Mouse (Mus musculus) hindbrain, embryonic 15.5 days (tissue): ENCODE results near the gene Mfn2. TPM values are rescaled to one million over a fixed set of nuclear protein-coding genes. Genes with fewer than 3 reads are reported as not detected.
A peak's percentile ranks its signal among the peaks of the same experiment; 100 is the strongest.
"Not testable (repeated sequence)": the region's sequence is repeated elsewhere in the genome, so short reads cannot be mapped to it uniquely, and the experiment has no call there.

ENCODE experiments used
- ATAC-seq: fragments of 200-750 bp; cut with Nextera tagmentation; 2 replicates; pipeline ENCODE4 v1.8.0; 2017; ENCODE audit warnings: low read depth, moderate number of reproducible peaks, moderate TSS enrichment; ENCODE audit not compliant: low FRiP score
- H3K27ac ChIP-seq: fragments of 300-500 bp; sonication (generic); replicated peaks from 2 replicates; pipeline ENCODE4 v1.5.1; 2015; ENCODE audit warnings: mild to moderate bottlenecking, inconsistent platforms
- H3K27me3 ChIP-seq: fragments of 300-500 bp; sonication (generic); 2 replicates; pipeline ENCODE4 v1.6.1; 2015; ENCODE audit warnings: control low read depth, inconsistent platforms
- H3K36me3 ChIP-seq: fragments of 300-500 bp; sonication (generic); 2 replicates; pipeline ENCODE4 v1.6.1; 2015; ENCODE audit warnings: control low read depth, inconsistent platforms
- H3K4me1 ChIP-seq: fragments of 300-500 bp; sonication (generic); replicated peaks from 2 replicates; pipeline ENCODE4 v1.6.1; 2015; ENCODE audit warnings: control low read depth, inconsistent platforms
- H3K4me2 ChIP-seq: fragments of 300-500 bp; sonication (generic); 2 replicates; pipeline ENCODE4 v1.6.1; 2015; ENCODE audit warnings: moderate library complexity, mild to moderate bottlenecking, inconsistent platforms
- H3K4me3 ChIP-seq: fragments of 300-500 bp; sonication (generic); 2 replicates; pipeline ENCODE4 v1.5.1; 2015; ENCODE audit warnings: mild to moderate bottlenecking, inconsistent platforms
- H3K9ac ChIP-seq: fragments of 300-500 bp; sonication (generic); 2 replicates; pipeline ENCODE4 v1.6.1; 2015; ENCODE audit warnings: inconsistent platforms
- H3K9me3 ChIP-seq: fragments of 300-500 bp; sonication (generic); 2 replicates; pipeline ENCODE4 v1.6.1; 2016; ENCODE audit warnings: control low read depth, inconsistent platforms
- WGBS: fragments of 180-500 bp; shearing (Covaris S2); methylation state at CpG from one replicate; pipeline ENCODE4 v1.1.7; 2015; 5-methylcytosine and 5-hydroxymethylcytosine counted together
- polyA plus RNA-seq: library from polyadenylated mRNA; unstranded; fragments of >200 nt; fragmentation: Nextera tagmentation; extraction: Ambion mirVana; gene quantifications from 2 replicates; pipeline ENCODE4 v1.2.1, GENCODE M21; 2015

Mfn2 gene
- polyA plus RNA-seq, 1 experiment from 2014 or later: 104 TPM

DNA sequence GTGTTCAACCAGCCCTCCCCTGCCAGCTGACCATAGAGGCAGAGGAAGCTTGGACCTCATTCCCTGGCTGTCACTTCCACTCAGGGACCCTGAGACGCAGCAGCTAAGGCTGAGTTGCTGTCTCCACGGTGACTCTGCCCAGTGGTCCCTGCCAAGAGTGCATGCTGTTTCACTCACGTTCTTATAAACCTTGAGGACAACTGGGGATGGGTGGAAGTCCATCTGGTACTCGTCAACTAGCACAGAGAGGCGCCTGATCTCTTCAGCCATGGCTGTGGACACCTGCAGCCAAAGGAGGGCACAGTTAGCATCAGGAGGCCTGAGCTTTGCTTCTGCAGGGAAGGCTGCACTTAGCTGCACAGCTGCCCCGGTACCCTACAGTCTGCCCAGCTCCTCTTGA lies 21.5 kb downstream of the Mfn2 start:
- Histone ChIP-seq H3K36me3 (peaks cover 94% of the 10 kb centered on the region), H3K27me3 (no peaks in the 10 kb centered on the region), H3K9me3 (no peaks in the 10 kb centered on the region), H3K4me3 (no peak overlapping the region), H3K4me1 (no peaks in the 10 kb centered on the region), H3K27ac (no peak overlapping the region), H3K4me2 (no peak overlapping the region), H3K9ac (no peak overlapping the region)
- ATAC-seq: no peak
- WGBS: 81% methylated on average over 6 of the region's 6 CpGs

DNA sequence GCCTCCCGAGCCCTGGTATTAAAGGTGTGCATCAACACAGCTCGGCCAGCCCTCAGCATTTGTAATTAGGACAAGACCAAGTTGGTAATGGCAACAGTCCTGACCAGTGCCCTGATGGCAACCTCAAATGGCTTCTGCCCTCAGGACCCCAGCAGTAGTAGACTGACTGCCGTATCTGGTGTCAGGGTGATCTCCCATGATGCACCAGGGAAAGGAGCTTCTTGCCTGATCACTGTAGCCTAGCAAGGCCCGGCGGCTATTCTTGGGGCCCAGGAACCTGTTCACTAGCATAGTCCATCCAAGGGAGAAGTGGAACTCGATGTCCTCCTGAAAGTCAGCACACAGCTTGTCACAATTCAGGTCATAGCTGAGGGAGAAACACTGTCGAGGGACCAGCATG lies 22.7 kb downstream of the Mfn2 start:
- Histone ChIP-seq H3K4me1 (no peaks in the 10 kb centered on the region), H3K4me2 (no peak overlapping the region), H3K4me3 (no peak overlapping the region), H3K27me3 (no peaks in the 10 kb centered on the region), H3K9ac (no peak overlapping the region), H3K36me3 (peaks cover 85% of the 10 kb centered on the region), H3K9me3 (no peaks in the 10 kb centered on the region), H3K27ac (no peak overlapping the region)
- ATAC-seq: no peak
- 98% methylated on average over 7 of the region's 7 CpGs for WGBS

DNA sequence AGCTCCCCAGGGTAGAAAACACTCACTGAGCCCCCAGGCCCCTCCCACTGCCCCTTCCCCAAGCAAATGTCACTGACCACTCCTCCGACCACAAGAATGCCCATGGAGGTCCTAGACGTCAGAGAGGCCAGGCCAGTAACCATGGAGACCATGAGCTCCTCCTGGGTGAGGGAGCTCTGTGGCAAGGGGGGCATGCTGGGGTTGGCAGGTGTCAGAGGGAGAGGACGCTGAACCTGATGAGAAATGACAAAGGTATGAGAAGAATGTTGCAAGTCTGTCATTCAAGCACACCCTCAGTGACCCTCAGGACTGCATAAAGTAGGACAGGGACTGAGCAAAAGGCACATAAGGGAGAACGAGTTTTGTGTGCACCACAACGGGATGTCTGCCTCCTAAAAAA lies 24.6 kb downstream of the Mfn2 start:
- Histone ChIP-seq H3K4me1 (no peaks in the 10 kb centered on the region), H3K4me3 (no peak overlapping the region), H3K4me2 (no peak overlapping the region), H3K27ac (no peak overlapping the region), H3K27me3 (no peaks in the 10 kb centered on the region), H3K9ac (no peak overlapping the region), H3K36me3 (peaks cover 86% of the 10 kb centered on the region), H3K9me3 (no peaks in the 10 kb centered on the region)
- no peak for ATAC-seq
- WGBS: 61% methylated on average over 5 of the region's 5 CpGs

DNA sequence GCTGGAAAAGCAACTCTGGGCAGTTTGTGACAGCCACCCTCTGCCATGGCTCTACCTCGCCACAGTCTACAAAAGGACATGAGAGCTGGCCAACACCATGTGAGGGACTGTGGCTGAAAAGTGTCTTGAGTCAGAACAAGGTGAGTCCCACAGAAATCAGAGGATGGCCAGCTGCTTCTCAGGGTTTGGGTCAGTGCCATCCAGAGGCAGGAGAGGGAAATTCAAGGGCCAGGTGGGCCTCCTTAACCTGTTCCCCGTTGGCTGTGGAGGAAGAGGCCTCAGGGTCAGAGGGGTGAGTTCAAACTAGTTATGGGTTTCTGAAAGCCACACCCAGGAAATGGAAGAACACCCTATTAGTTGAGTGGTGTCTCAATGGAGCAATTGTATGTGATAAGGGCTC lies 25.0 kb downstream of the Mfn2 start:
- H3K4me3 ChIP-seq: no peak overlapping the region
- no peak for ATAC-seq
- no peaks in the 10 kb centered on the region for H3K4me1 ChIP-seq
- no peaks in the 10 kb centered on the region for H3K9me3 ChIP-seq
- 72% methylated on average over 2 of the region's 2 CpGs for WGBS
- no peaks in the 10 kb centered on the region for H3K27me3 ChIP-seq
- no peak overlapping the region for H3K4me2 ChIP-seq
- H3K27ac ChIP-seq: no peak overlapping the region
- no peak overlapping the region for H3K9ac ChIP-seq
- peaks cover 86% of the 10 kb centered on the region for H3K36me3 ChIP-seq

DNA sequence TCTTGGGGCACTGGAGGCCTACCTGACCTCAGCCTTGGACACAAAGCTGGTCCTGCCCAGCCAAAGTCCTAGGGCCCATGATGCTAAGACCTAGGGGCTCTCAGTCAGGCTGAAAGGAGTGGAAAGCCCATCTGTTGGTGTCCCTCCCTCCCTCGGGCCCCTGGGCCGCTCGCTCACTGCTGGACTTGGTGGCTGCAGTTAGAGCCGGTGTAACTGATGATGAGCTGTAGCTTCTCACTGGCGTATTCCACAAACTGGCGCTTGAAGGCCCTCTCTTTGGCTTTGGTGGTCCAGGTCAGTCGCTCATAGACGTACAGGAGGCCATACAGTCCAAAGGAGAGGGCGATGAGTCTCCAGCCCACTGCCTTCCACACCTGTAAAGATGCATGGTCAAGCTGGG lies 26.0 kb downstream of the Mfn2 start:
- no peak overlapping the region for H3K27ac ChIP-seq
- no peak overlapping the region for H3K9ac ChIP-seq
- H3K36me3 ChIP-seq: peaks cover 88% of the 10 kb centered on the region
- no peak for ATAC-seq
- H3K4me1 ChIP-seq: no peaks in the 10 kb centered on the region
- H3K27me3 ChIP-seq: no peaks in the 10 kb centered on the region
- H3K4me3 ChIP-seq: no peak overlapping the region
- no peaks in the 10 kb centered on the region for H3K9me3 ChIP-seq
- WGBS: 98% methylated on average over 9 of the region's 9 CpGs
- H3K4me2 ChIP-seq: no peak overlapping the region

DNA sequence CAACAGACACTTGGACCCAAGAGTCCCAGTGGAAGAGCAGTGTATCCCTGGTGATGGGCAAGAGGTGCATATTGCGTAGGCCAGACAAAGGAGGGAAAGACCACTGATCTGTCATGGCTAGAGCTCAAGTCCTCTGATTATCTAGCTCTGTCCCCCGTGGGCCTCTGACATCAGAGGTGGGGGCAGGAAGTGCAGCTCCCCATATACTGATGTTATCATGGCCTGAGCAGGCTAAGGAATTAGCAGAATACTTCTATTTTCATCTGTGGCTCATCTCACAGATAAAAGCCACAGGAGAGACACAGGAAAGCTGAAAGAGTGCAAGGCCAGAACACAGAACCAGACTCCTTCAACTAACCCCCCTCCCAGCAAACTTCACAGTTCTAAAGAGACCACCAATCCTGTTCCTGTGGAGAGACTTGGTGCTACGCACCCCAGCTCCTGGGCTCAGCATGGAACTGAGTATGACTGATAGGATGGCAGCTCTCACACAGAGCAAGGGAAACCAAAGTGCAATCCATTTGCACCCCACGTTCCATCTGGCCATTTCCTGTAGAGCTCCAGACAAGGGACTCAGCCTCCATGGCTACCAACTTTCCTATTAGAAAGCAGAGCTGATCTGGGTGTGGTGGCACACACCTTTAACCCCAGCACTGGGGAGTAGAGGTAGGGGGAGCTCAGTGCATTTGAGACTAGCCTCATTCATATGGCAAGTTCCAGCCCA lies 28.5 kb downstream of the Mfn2 start:
- 87% methylated on average over 4 of the region's 4 CpGs for WGBS
- ATAC-seq: no peak

DNA sequence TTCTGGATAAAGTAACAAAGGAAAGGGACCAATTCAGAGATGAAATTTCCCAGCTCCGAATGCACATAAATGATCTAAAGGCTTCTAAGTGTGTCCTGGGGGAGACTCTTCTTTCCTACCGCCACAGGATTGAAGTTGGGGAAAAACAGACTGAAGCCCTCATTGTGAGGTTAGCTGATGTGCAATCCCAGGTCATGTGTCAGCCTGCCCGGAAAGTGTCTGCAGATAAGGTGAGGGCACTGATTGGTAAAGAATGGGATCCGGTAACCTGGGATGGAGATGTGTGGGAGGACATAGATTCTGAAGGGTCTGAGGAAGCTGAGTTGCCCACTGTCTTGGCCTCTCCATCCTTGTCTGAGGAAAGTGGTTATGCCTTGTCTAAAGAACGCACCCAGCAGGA lies 35.3 kb downstream of the Mfn2 start:
- Histone ChIP-seq H3K4me1 (peaks cover 27% of the 10 kb centered on the region), H3K4me3 (peak overlapping the region; percentile 94), H3K4me2 (peak overlapping the region; percentile 85), H3K27me3 (no peaks in the 10 kb centered on the region), H3K27ac (peak overlapping the region; percentile 52), H3K9me3 (no peaks in the 10 kb centered on the region), H3K36me3 (peaks cover 33% of the 10 kb centered on the region), H3K9ac (peak overlapping the region; percentile 41)
- WGBS: 16% methylated on average over 5 of the region's 5 CpGs
- ATAC-seq: no peak

More for the DNA sequence above, 28.5 kb downstream of the Mfn2 start:
- Histone ChIP-seq H3K36me3 (peaks cover 82% of the 10 kb centered on the region), H3K27me3 (no peaks in the 10 kb centered on the region), H3K27ac (no peak overlapping the region), H3K4me3 (no peak overlapping the region), H3K9me3 (no peaks in the 10 kb centered on the region), H3K4me1 (no peaks in the 10 kb centered on the region), H3K4me2 (no peak overlapping the region), H3K9ac (no peak overlapping the region)

DNA sequence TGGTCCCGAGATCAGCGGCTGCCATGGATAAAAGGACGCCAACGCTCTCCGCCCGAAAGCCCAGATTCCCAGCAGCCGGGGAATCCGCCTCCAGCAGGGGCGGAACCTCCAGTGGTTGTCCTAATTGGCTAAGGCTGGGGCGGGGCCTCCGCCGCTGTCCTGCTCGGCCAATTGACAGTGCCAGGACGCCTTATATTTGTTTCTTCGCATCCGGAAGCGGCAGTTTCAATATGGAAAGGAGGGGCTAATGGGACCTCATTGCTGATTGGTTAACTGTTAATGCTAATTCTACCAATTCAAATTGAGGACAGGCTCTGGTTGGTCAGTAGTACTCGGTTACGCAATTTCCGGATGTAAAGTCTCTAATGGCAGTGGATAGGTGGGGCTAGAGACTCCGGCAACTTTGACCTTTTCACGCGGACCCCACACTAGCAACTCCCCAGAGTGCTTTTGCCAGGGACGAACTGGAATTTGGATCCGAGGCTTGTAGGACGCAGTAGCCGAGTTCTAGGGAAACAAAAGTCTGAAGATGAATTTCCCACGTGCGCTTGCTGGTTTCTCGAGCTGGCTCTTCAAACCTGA lies 36.0 kb downstream of the Mfn2 start, which contains the start of the genes Miip and Fv1:
TSS of gene Miip (minus strand) at position 367 of the 582 bp plus-strand sequence.
TSS of gene Fv1 (plus strand) at position 530 of the 582 bp plus-strand sequence.
- Histone ChIP-seq H3K36me3 (peaks cover 26% of the 10 kb centered on the region), H3K4me1 (peaks cover 27% of the 10 kb centered on the region), H3K4me2 (peak within 1 kb of the TSS; percentile 85), H3K27me3 (no peaks in the 10 kb centered on the region), H3K9me3 (no peaks in the 10 kb centered on the region), H3K27ac (peak within 1 kb of the TSS; percentile 87), H3K9ac (peak within 1 kb of the TSS; percentile 74), H3K4me3 (peak within 1 kb of the TSS; percentile 94)
- WGBS: under 1% methylated on average over 30 of the region's 30 CpGs
- peak; percentile 97 for ATAC-seq

DNA sequence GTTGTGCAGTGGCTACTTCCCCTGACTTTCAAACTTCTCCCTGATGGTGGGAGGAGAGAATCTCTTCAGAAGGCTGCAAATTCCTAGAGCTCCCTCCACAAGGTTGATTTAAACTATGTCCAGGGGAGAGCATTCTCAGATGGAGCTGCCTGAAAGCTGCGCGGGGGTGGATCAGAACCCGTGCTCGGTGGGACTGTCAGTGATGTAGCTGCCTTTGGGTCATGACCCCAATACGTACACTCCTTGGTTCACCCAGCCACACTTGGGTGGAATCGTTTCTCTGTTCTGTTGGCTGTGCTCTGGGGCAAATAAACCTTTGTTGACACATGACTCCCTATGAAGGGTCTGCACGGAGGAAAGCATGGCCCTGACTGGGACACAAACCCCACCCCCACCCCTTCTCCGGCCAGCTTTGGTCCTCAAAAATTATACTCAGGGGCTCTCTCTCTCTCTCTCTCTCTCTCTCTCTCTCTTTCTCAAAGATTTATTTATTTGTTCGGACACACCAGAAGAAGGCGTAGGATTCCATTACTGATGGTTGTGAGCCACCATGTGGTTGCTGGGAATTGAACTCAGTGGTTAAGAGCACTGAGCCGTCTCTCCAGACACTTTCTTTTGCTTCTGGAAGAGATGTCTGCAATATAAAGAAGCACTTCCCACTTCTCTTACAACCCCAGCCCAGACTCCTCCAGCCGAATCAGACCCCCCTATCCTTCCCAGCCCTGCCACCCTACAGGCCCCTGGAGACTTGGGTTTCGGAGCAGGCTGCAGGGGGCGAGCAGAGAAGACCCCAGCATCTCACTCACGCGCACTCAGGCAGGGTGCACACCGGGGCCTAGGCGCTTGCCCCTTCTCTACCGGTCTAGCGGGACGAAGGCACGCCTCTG lies 36.7 kb downstream of the Mfn2 start:
- no peaks in the 10 kb centered on the region for H3K27me3 ChIP-seq
- peak overlapping the region; percentile 94 for H3K4me3 ChIP-seq
- peak; percentile 4; the same call in 1 of the 2 replicates for ATAC-seq
- H3K9me3 ChIP-seq: no peaks in the 10 kb centered on the region
- 6% methylated on average over 22 of the region's 22 CpGs for WGBS
- H3K9ac ChIP-seq: peak overlapping the region; percentile 74
- peak overlapping the region; percentile 85 for H3K4me2 ChIP-seq
- peaks cover 27% of the 10 kb centered on the region for H3K4me1 ChIP-seq
- peaks cover 25% of the 10 kb centered on the region for H3K36me3 ChIP-seq
- peak overlapping the region; percentile 87 for H3K27ac ChIP-seq

DNA sequence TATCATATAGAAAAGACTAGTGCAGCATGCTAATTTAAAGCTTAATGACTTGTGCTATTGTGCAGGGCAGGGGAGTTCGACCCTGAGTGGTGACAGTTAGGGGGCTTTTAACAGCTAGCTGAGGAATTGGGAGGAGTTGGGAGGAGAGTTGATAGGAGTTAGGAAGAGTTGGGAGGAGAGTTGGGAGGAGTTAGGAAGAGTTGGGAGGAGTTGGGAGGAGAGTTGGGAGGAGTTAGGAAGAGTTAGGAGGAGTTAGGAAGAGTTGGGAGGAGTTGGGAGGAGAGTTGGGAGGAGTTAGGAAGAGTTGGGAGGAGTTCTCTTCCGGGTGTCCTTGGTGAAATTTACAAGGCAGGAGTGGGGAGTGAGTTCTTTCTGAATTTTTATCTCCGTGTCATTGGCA lies 37.7 kb downstream of the Mfn2 start:
- not testable (repeated sequence) for H3K9me3 ChIP-seq, H3K27ac ChIP-seq, H3K9ac ChIP-seq, ATAC-seq, H3K27me3 ChIP-seq, H3K4me3 ChIP-seq
- WGBS: 55% methylated on average over 3 of the region's 3 CpGs
- Histone ChIP-seq H3K36me3 (peaks cover 25% of the 10 kb centered on the region), H3K4me1 (peaks cover 27% of the 10 kb centered on the region), H3K4me2 (0 out of 2 replicates have a peak overlapping the region, but pooled peaks have one; percentile 85)

DNA sequence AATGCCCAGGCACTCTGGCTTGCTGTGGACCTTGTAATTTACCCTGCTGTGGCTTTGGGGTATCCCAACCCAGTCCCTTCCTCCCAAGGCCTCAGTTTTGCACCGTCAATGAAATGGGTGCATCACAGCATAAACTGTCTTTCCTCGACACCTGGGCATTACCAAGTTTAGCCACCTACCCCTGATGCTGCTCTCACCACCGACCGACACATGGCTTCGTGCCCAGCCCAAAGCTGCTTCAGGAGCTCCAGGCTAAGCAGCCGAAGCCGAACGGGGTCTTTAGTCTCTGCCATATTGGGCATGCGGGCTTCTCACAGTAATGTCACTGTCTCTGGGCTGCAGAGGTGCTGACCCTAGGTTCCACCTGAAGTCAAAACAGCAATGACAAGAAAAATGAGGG lies 38.4 kb downstream of the Mfn2 start:
- Histone ChIP-seq H3K9me3 (no peaks in the 10 kb centered on the region), H3K4me3 (no peak overlapping the region), H3K27ac (no peak overlapping the region), H3K4me2 (no peak overlapping the region), H3K36me3 (peaks cover 29% of the 10 kb centered on the region), H3K4me1 (peaks cover 27% of the 10 kb centered on the region), H3K27me3 (no peaks in the 10 kb centered on the region), H3K9ac (no peak overlapping the region)
- ATAC-seq: no peak
- 97% methylated on average over 9 of the region's 9 CpGs for WGBS

DNA sequence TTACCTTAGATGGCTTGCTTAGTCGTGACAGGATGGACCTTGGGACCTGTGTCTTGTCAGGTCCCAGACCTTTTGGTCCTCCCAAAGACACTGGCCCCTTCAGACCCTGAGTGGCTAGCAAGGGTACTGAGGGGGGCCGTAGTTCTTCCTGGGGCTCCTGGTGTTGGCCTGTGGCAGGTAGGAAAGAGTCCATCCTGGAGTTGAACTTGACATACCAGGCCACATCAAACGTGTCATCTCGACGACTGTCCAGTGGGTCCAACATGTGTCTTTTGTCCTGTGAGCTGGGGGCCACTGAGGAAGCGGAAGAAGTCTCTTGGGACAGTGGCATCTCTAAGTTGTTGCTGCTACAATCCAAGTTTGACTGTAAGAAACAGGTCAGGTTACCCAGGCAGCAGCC lies 38.9 kb downstream of the Mfn2 start:
- Histone ChIP-seq H3K9me3 (no peaks in the 10 kb centered on the region), H3K4me3 (no peak overlapping the region), H3K4me1 (peaks cover 27% of the 10 kb centered on the region), H3K27me3 (no peaks in the 10 kb centered on the region), H3K4me2 (no peak overlapping the region), H3K36me3 (peaks cover 32% of the 10 kb centered on the region), H3K9ac (no peak overlapping the region), H3K27ac (no peak overlapping the region)
- ATAC-seq: no peak
- WGBS: 95% methylated on average over 6 of the region's 6 CpGs
